Mouse (Mus musculus): Measurements from ENCODE around the gene Thsd1.

Thsd1 gene

DNA sequence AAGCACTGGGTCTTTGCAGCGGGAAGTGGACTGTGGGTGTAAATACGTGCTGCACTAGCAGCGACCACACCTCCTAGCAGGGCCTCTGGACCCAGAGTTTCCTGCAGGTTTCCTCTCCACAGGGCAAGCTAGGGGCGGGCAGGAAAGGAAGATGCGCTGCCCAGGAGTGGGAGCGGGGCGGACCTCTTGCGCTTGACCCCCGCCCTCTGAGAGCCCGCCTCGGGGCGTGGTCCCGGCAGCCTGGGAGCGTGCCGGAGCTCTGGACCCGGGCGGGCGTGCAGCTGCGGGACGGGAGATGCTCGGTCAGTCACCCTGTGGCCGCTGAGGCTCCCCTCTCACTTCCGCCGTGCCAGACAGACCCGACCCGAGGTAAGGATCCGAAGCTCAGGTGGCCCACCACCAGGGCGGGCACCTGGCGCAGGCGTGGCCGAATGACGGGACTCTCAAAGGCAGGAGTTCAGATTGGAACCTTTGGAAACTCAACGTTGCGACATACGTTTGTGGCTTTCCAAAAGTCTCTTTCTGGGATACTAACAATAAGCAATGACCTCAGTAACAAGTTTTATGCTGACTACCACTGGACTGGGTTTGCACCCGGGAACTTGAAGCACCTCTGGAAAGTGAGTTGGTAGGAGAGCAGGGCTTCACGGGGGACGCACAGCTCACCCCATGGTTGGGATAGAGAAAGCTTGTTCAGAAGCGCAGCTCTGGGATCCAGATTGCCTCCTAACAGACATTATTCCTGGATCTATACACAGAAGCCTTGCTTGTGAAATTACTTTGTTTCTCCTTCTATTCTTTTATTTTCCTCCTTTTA, at the start of gene Thsd1:
Thsd1 (plus strand) TSS at position 253 of the 817 bp plus-strand sequence.
- DNase-seq (ENCODE audit: low read depth, low spot score): peak; percentile 37

DNA sequence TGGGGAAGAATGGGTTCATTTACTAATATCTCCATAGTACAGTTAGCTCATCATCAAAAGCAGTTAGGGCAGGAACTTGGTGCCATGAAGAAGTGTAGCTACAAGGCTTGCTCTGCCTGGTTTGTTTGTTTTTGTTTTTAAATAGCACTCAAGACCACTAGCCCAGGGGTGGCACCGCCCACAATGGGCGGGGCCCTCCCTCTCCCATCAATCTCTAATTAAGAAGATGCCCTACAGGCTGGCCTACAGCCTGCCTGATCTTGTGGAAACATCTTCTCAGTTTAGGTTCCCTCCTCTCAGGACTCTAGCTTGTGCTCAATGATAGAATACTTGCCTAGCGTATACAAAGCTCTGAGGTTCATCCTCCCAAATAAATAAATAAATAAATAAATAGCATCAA, 42.2 kb upstream of the Thsd1 start:
- peak; percentile 62 for DNase-seq (ENCODE audit: low read depth, low spot score)

DNA sequence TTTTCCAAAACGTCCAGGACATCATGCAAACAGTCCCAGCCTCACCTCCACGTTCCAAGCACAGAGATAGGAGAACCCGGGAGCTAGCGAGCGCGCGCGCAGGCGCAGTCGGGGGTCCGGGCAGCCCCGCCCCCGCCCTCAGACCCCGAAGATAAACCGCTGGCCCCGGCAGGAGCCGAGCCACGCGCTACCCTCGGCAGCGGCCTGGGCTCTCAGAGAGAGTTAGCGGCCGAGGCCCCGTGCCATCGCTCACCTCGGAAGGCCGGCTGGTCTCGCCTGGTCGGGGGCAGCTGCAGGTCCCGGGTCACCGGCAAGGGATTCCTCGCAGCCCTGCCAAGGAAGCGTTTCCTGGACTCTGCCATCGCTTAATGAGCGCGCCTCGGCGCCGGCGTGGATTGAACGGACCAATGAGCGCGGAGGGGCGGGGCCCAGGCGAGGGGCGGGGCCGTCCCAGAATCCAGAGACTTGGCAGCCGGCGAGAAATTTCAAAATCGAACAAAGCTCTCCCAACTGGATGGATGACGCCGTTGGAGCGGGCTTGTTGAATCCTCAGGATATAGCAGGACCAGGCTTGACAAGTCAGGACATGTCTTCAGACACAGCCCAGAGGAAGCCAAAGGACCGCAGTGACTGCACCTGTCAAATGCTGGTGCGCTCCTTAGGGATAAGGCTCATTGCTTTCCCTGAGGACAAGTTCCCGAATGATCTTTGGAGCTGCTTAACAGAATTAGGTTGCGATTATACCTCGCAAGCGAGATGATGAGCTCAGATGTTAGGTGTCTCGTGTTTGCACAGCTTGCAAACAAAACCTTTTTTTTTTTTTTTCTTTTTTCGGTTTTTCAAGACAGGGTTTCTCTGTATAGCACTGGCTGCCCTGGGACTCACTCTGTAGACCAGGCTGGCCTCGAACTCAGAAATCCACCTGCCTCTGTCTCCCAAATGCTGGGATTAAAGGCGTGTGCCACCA, 41.4 kb upstream of the Thsd1 start, which contains the start of gene Ckap2:
Ckap2 (minus strand) TSS at position 389 of the 967 bp plus-strand sequence.
- DNase-seq (ENCODE audit: low read depth, low spot score): peak; percentile 87

DNA sequence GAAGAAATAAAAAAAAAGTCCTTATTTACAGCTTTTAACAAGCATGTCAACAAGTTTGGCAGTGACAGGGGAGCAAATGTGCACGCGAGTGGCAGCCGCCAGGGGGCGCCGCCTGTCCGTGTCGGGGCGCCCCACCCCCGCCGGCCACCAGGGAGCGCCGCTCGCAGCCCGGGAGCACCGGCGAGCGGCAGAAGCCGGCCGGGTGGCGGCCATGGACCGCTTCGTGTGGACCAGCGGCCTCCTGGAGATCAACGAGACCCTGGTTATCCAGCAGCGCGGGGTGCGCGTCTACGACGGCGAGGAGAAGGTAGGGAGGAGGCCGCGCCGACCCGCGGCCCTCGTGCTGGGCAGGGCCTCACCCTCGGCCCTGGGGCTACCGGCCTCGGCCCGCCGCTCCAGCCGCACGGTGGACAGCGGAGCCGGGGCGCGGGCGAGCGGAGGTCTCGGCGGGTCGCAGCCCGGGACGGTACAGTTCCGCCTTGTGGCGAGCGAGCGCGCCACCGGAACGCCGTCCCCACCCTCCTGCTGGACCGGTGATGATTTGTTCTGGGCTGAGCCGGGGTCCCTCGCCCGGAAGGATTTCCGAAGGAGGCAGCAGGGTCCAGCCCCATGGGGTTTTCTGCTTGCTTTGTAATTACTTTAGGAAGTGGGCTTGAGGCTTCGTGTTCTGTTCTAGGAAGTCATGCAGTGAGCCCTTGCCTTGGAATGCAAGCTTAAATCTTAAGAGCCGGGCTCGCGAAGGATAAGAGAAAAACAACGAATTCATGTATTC, 34.3 kb upstream of the Thsd1 start, which contains the start of gene Vps36:
Vps36 (plus strand) TSS at position 150 of the 772 bp plus-strand sequence.
- peak; percentile 93 for DNase-seq (ENCODE audit: low read depth, low spot score)

DNA sequence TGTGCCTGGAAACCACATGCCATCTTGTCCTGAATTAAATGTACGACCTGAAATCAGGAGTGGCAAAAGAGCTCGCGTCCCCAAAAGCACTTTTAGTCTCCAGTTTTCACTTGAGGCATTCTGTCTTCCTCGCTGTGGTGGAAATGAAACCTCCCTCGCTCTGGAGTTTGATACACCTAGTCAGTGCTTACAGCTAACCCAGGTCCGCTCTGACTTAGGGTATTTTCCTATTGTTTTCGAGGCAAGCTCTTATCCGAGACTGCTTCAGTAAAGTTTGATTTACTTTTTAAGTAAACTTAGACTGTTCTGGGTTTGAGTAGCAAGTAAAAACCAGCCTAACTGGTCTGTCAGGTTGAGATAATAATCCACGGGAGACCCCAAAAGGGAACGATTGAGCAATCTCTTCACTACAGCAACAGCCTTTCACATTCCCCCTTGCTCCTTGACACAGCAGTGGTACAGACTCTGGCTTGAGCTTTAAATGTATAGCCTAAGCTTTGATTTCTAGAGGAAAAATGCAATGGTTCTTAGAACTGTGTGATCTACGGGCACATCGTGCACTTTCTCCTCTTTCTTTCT, 33.6 kb upstream of the Thsd1 start:
- DNase-seq (ENCODE audit: low read depth, low spot score): peak; percentile 53

DNA sequence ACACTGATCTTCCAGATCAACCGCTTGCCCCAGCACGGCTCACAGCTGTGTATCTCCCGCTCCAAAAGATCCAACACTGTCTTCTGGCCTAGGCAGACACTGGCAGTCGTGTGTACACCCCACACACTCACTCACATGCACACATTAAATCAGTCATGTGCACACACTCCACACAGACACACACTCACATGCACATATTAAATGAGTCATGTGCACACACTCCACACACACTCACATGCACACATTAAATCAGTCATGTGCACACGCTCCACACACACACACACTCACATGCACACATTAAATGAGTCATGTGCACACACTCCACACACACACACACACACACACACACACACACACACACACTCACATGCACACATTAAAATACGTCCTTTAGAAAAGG, 29.2 kb upstream of the Thsd1 start:
- no peak for DNase-seq (ENCODE audit: low read depth, low spot score)

DNA sequence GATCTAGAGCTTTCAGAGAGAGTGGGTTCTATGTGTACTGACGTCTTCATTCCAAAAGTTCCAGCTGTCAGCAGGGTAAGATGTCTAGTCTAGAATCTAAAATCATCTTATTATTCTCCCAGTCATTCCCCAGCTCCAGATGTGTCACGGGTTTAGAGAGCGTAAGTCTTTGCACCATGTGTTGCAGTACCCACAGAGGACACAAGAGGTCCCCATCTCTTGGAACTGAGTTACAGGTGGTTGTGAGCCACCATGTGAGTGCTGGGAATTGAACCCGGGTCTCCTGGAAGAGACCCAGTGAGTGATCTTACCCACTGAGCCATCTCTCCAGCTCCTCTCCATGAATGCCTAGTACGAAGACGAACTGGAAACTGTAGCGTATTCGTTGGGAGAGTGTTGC, 27.6 kb upstream of the Thsd1 start:
- peak; percentile 41 for DNase-seq (ENCODE audit: low read depth, low spot score)

DNA sequence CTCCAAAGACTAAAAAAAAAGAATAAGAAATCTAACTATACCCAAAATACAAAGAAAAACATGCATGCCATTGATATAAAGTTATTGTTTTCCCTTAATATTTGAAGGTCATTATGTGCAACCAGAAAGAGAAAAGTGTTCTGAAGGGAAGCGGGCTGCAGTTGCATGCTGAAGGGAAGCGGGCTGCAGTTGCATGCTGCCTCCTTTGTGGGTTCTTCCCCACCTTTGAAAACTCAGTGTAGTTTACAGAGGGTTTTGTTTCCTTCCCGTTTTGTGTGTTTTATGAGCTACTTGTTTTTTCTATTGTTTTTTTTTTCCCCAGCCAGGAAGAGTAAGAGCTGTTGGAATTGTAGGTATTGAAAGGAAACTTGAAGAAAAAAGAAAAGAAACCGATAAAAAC, 19.6 kb upstream of the Thsd1 start:
- DNase-seq (ENCODE audit: low read depth, low spot score): no peak

DNA sequence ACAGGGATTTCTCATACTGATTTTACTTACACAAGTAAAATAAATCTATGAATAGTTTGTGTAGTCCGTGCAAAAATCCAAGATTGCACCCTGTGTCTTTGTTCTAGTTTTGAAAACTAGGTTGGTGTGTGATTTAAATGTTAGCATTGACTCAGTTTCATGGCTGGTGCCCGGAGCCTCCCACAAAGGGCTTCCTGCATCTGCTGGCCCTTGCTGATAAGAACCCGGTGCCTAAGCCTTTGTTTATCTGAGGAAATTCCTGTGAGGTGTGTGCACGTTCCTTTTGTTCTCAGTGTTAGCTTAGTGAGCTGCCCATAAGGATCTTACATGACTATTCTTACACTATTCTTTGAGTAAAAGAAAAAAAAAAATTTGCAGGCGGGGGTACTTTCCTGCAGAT, 18.1 kb upstream of the Thsd1 start:
- no peak for DNase-seq (ENCODE audit: low read depth, low spot score)

DNA sequence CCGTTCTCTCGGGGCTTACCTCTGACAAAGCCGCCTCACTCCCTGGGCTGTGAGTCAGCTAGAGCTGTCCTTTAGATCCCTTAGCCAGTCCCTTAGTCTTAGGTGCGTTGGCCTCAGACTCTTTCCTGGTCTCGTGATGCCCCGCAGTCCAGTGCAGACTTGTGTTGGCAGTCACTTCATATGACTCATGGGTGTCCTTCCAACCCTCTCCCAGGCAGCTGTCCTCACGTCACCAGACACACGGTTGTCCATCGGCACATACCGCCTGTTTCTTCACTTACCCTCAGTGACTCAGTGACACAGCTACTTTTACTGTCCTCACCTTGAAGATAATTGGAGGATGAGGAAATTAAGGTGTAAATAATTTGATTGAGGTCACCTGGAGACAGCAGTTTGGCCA, 12.3 kb upstream of the Thsd1 start:
- DNase-seq (ENCODE audit: low read depth, low spot score): no peak

DNA sequence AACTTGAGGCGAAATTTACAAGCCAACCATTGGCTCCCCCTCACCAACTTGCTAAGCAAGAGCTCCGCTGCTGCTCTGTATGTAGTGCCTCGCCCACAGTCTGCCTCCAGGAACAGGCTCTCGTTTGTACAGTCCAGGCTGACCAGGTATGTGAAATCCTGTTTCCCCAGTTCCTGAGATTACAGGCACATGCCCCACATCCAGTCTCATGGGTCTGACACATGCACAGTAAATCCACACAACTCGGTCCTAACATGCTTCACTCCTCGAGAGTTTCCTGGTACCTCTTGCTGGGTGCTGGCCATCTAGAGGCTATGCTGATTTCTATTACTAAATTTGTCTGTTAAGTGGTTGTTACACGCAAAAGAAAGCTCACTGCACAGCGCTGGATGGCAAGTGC, 752 bp upstream of the Thsd1 start:
- DNase-seq (ENCODE audit: low read depth, low spot score): no peak

DNA sequence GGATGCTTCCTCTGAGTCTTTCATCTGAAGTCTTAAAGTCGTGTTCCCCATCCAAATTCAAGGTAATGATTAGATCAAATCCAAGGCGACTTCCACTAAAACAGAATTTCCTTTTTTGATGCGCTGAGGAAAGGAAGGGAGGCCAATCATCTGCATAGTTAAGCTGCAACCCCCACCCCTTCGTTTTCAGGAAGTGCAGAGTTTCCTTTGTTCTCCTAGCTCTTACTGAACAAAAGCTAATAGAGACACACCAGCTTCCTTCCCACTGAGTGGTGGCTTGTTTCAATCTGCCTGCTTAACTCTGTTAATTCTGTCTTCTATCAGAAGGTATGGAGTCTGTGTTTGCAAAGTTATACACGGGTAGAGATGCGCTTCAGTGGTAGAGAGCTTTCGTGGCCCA, 1.5 kb downstream of the Thsd1 start:
- DNase-seq (ENCODE audit: low read depth, low spot score): peak; percentile 20

DNA sequence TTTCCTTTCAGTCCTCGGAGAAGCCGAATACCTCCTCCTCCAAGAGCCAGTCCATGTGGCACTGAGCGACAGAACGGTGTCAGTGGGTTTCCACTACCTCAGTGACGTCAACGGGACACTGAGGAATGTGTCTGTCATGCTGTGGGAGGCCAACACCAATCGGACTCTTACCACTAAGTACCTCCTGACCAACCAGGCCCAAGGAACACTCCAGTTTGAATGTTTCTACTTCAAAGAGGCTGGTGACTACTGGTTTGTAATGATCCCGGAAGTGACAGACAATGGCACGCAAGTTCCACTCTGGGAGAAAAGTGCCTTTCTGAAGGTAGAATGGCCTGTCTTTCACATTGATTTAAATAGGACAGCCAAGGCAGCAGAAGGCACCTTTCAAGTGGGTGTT, 15.9 kb downstream of the Thsd1 start:
- no peak for DNase-seq (ENCODE audit: low read depth, low spot score)

DNA sequence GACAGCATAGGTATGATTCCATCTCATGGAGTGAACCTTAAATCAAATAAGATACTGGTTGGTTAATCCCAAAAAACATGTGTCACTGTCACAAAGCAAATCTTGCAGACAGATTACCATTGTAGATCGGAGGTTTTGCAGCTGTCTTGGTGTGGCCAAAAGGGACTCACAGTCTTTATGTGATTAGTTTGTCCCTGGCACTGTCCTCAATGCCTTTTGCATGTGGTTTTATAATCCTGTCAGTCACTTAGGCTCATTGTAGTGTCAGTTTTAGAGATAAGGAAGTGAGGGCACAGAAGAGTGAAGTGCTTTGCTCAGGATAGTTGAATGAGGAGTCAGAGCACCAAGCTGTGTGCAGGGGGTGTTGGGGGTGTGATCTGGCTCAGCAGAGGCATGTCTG, 18.6 kb downstream of the Thsd1 start:
- no peak for DNase-seq (ENCODE audit: low read depth, low spot score)

DNA sequence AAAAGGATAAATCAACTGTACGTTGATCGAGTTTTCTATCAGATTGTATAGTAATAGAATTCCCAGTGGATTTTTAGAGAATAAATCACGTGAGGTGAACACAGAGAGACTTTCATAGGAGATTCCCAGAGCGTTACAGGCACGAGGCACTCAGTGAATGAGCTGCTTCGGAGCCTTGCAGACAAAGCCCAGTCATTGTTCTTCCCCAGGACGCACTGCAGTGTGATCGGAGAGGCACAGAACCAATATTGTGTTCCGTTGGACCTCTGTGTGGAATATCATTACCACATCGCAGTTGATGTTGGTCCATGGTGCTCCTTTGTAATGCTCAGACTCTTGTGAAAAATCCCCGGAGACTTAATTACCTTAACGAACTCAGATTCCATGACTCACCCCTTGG, 20.8 kb downstream of the Thsd1 start:
- no peak for DNase-seq (ENCODE audit: low read depth, low spot score)

DNA sequence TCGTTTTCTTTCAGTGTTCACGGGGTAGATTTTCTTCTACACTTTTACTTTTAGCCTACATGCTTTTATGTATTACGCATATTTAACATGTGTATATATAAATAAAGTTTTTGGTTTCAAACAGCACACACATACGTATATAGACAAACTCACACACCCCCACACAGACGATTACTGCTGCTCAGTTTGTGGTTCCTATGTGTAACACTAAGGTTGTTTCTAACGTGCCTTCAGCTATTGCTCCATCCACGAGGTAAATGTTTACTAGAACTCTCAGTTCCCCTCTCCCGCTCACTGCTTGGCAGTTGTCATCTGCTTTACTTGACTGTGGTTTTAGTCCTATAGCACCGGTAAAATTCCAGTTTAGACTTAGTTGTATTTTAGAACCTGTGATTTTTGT, 22.0 kb downstream of the Thsd1 start:
- DNase-seq (ENCODE audit: low read depth, low spot score): no peak

DNA sequence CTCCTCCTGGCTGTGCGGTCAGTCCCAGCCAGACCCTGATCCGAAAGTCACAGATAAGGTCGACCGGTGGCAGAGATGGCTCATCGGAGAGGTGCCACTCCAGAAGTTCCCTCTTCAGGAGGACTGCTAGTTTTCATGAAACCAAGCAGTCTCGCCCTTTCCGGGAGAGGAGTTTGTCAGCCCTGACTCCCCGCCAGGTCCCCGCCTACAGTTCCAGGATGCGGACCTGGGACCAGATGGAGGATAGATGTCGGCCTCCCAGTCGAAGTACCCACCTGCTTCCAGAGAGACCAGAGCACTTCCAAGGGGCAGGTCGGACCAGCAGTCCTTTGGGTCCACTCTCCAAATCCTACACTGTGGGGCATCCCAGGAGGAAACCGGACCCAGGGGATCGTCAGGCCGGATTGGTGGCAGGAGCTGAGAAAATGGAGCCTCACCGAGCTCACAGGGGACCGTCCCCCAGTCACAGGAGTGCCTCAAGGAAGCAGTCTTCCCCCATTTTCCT, 31.9 kb downstream of the Thsd1 start:
- DNase-seq (ENCODE audit: low read depth, low spot score): no peak

DNA sequence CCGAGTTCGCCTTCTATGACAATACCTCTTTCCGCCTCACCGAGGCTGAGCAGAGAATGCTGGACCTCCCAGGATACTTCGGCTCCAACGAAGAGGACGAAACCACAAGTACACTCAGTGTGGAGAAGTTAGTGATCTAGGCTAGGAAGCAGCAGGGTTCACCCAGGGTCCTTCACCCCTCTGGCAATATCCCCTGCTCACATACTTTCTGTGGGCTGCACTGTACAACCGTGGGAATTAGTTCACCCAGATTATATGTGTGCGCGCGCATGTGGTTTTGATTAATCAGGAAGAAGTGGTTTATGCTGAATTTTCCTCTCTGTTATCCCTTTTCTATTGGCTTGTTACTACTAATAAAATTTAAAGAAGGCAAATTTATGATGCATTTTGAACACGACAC, 32.4 kb downstream of the Thsd1 start:
- DNase-seq (ENCODE audit: low read depth, low spot score): no peak

DNA sequence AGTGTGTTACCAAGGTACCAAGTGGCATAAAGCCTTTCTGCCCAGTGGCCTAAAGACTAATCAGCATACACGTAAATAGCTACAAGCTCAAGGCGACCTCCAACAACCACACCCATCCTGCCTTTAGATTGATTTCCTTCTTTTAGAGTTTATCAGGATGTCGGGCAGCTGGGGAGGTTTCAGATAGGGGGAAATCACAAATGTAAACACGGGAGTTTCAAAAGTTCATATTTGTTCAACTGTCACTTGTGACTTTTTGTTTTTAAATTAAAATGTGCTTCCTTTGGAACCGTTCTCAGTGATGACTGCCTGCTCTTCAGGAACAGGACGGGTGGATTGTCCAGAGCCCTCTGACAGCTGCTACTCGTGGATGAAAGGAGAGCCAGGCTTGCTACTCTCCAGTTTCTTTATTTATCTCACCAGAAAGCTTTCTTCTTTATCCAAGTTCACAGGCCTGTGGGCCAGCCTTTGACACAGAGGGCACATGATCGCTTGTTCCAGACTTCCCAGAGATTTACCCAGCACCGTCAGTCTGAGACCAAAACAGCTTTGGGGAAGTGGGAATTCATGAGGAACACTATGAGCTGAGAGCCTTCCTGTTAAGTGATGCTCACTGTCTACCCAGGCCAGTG, 33.1 kb downstream of the Thsd1 start:
- DNase-seq (ENCODE audit: low read depth, low spot score): no peak

DNA sequence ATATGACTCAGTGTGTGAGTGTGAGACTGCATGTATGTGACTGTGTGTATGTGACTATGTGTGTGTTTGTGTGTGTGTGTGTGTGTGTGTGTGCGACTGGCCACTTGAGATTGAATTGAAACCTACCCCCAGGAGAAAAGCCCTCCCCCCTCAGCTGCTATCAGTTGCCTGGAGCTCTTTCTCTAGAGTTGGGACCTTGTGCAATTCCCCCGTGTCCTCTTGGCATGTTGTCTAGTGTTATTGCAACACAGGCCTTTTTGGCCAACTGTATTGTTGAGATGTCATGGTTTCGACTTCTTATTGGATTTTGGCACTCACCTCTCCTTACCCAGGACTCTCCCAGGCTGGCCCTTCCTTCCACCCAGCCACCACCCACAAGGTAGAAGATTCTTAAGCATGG, 35.2 kb downstream of the Thsd1 start:
- DNase-seq (ENCODE audit: low read depth, low spot score): no peak

DNA sequence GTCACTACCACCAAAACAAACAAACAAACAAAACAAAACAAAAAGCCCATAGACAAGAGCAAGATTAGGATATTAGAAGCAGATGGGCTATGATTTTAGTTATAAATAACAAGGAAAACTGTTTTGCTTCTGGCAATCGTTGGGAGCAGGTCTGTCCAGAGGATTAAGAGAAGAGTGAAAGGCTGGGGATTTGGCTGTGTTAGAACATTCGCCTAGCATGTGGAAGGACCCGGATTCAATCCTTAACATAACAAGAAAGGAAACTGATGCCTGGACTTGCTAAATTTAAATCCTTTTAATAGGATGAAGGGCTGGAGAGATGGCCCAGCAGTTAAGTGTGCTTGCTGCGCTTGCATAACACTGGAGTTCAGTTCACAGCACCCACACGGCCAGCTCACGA, 37.2 kb downstream of the Thsd1 start:
- no peak for DNase-seq (ENCODE audit: low read depth, low spot score)

Data from CD4-positive, CD25-positive, alpha-beta regulatory T cell, adult 2 months (primary cell).